Comparison of ENCODE assay signal across 7 mouse cellular contexts in the genomic region with DNA sequence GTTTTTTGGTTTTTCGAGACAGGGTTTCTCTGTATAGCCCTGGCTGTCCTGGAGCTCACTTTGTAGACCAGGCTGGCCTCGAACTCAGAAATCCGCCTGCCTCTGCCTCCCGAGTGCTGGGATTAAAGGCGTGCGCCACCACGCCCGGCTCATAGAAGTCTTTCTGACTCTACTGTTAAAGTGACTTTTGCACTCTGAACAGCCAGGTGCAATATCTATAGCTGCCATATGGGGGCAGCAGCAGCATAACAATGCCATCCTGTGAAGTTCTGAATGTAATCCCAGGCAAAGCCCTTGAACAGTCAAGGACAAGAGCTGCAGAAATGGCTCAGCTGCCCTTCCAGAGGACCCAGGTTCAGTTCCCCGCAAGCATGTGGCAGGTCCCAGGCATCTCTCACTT. TPM values are rescaled to one million over a fixed set of nuclear protein-coding genes. Genes with fewer than 3 reads are reported as not detected.
DNase-seq lines count a peak whose midpoint lies in the region; ATAC-seq lines count a peak whose summit lies in the region.
"Not testable (repeated sequence)": the region's sequence is repeated elsewhere in the genome, so short reads cannot be mapped to it uniquely, and the experiment has no call there.

No protein-coding gene starts in this region.

- not testable (repeated sequence) for H3K4me1 ChIP-seq in intestine, embryonic 15.5 days (replicated peaks); midbrain, embryonic 11.5 days (ENCODE audit: control insufficient read depth, insufficient read depth, low read length)

- not testable (repeated sequence) for H3K4me2 ChIP-seq in intestine, embryonic 15.5 days (replicated peaks); midbrain, embryonic 11.5 days

- peak; percentile 80 for ATAC-seq in granulocyte monocyte progenitor cell, adult 5-6 weeks (replicated peaks; ENCODE audit: poor library complexity, severe bottlenecking)
- peak; percentile 32; the same call in 1 of the 2 replicates for ATAC-seq in intestine, embryonic 15.5 days
- ATAC-seq in midbrain, embryonic 11.5 days (ENCODE audit: low FRiP score), result peak; percentile 79

- H3K9ac ChIP-seq in intestine, embryonic 15.5 days; midbrain, embryonic 11.5 days (ENCODE audit: low read length): not testable (repeated sequence)

- H3K9me3 ChIP-seq in intestine, embryonic 15.5 days; midbrain, embryonic 11.5 days (ENCODE audit: control insufficient read depth, low read length): not testable (repeated sequence)

- not testable (repeated sequence) for H3K4me3 ChIP-seq in intestine, embryonic 15.5 days (replicated peaks); midbrain, embryonic 11.5 days (ENCODE audit: low read depth, low read length)

- peak; percentile 64 for DNase-seq in adrenal gland, adult 8-10 months
- peak; percentile 80 for DNase-seq in embryo, embryonic 11 days
- peak; percentile 84 to 85 for DNase-seq in left cerebral cortex, postnatal 14 days (ENCODE audit: low spot score in 2 of 2)
- DNase-seq in midbrain, embryonic 11.5 days (ENCODE audit: low spot score, missing footprints), result peak; percentile 98
- DNase-seq in spleen, adult 12 weeks (ENCODE audit: low spot score), result peak; percentile 32

- intact Hi-C loops in left cerebral cortex, postnatal 14 days (cut with DNase I), result not testable (repeated sequence)

- 33% methylated on average over 8 of the region's 9 CpGs for WGBS in intestine, embryonic 15.5 days
- WGBS in midbrain, embryonic 11.5 days, result 45% methylated on average over 7 of the region's 9 CpGs

- not testable (repeated sequence) for H3K27me3 ChIP-seq in intestine, embryonic 15.5 days (replicated peaks); midbrain, embryonic 11.5 days (ENCODE audit: control insufficient read depth, insufficient read depth, low read length)

- H3K27ac ChIP-seq in intestine, embryonic 15.5 days; midbrain, embryonic 11.5 days (ENCODE audit: low read depth, low read length): not testable (repeated sequence)

- H3K36me3 ChIP-seq in intestine, embryonic 15.5 days; midbrain, embryonic 11.5 days (ENCODE audit: control insufficient read depth, insufficient read depth, low read length): not testable (repeated sequence)

RNA-seq across cellular contexts. Expression of gene Nexn, which starts 6.7 kb away (rescaled TPM):
- total RNA-seq in adrenal gland, adult 8-10 months (2022), result 1 to 10 TPM; 2.8 to 4.0 (median 3.1) TPM
- total RNA-seq in granulocyte monocyte progenitor cell, adult 5-6 weeks (2014; fragmentation: Nextera tagmentation), result not detected in 2 replicates
- not detected in 2 replicates for total RNA-seq in granulocyte monocyte progenitor cell, adult 5-6 weeks (2017)
- 23.3 and 31.2 TPM in 2 replicates for polyA plus RNA-seq in intestine, embryonic 15.5 days (2015; fragmentation: Nextera tagmentation; extraction: Ambion mirVana)
- total RNA-seq in left cerebral cortex, postnatal 14 days (2021), result 1 to 10 TPM; 1.6 to 1.8 TPM
- polyA plus RNA-seq in midbrain, embryonic 11.5 days (2014; fragmentation: Nextera tagmentation; extraction: Ambion mirVana), result 2.6 and 4.2 TPM in 2 replicates

RNA-seq across cellular contexts. Expression of gene Fubp1, which starts 49.2 kb away (rescaled TPM):
- 100 to 1,000 TPM; 105 to 167 (median 132) TPM for total RNA-seq in adrenal gland, adult 8-10 months (2022)
- 173 and 191 TPM in 2 replicates for total RNA-seq in granulocyte monocyte progenitor cell, adult 5-6 weeks (2014; fragmentation: Nextera tagmentation)
- 225 and 260 TPM in 2 replicates for total RNA-seq in granulocyte monocyte progenitor cell, adult 5-6 weeks (2017)
- polyA plus RNA-seq in intestine, embryonic 15.5 days (2015; fragmentation: Nextera tagmentation; extraction: Ambion mirVana), result 177 and 205 TPM in 2 replicates
- 100 to 1,000 TPM; 106 to 112 TPM for total RNA-seq in left cerebral cortex, postnatal 14 days (2021)
- polyA plus RNA-seq in midbrain, embryonic 11.5 days (2014; fragmentation: Nextera tagmentation; extraction: Ambion mirVana), result 452 and 457 TPM in 2 replicates

RNA-seq across cellular contexts. Expression of gene Dnajb4, which starts 49.3 kb away (rescaled TPM):
- total RNA-seq in adrenal gland, adult 8-10 months (2022), result 10 to 100 TPM; 48.9 to 56.3 (median 52.6) TPM
- 17.9 and 19.5 TPM in 2 replicates for total RNA-seq in granulocyte monocyte progenitor cell, adult 5-6 weeks (2014; fragmentation: Nextera tagmentation)
- total RNA-seq in granulocyte monocyte progenitor cell, adult 5-6 weeks (2017), result 46.1 and 46.7 TPM in 2 replicates
- polyA plus RNA-seq in intestine, embryonic 15.5 days (2015; fragmentation: Nextera tagmentation; extraction: Ambion mirVana), result 23.1 and 25.5 TPM in 2 replicates
- 10 to 100 TPM; 59.0 to 60.4 TPM for total RNA-seq in left cerebral cortex, postnatal 14 days (2021)
- polyA plus RNA-seq in midbrain, embryonic 11.5 days (2014; fragmentation: Nextera tagmentation; extraction: Ambion mirVana), result 26.6 and 29.0 TPM in 2 replicates

Comparison
In these comparisons a context has a peak if more than half of its experiments do, and no peak if none do; other contexts are left out.
1. DNase-seq: peak in every context shown above with its lines; median percentile 98 in midbrain, embryonic 11.5 days; 84 in left cerebral cortex, postnatal 14 days; 80 in embryo, embryonic 11 days; 64 in adrenal gland, adult 8-10 months; 32 in spleen, adult 12 weeks.